Mouse (Mus musculus): ENCODE measurements at regions not wholly inside any gene's neighbourhood (a gene's known extent, or its start where the extent isn't known, plus 50 kb on each side); places are given as distances from the start of the nearest gene placed in this dataset.
"Not testable (repeated sequence)": the region's sequence is repeated elsewhere in the genome, so short reads cannot be mapped to it uniquely, and the experiment has no call there.

GRCm38 (mm10) chr12:80055894-80056293 lies 56.9 kb downstream of the Zfp36l1 start:
- not testable (repeated sequence) for H3K27ac ChIP-seq (ENCODE audit: insufficient read depth, low read depth, low read length); H3K4me3 ChIP-seq (ENCODE audit: insufficient read depth, low read length)
- H3K4me1 ChIP-seq (ENCODE audit: control insufficient read depth, insufficient read depth, low read length) = peaks cover 24% of the 10 kb centered on the region

GRCm38 (mm10) chr12:80055394-80055793 lies 57.4 kb downstream of the Zfp36l1 start:
- Histone ChIP-seq H3K4me1 (ENCODE audit: control insufficient read depth, insufficient read depth, low read length) (peaks cover 19% of the 10 kb centered on the region), H3K27ac (ENCODE audit: insufficient read depth, low read depth, low read length) (no peak overlapping the region), H3K4me3 (ENCODE audit: insufficient read depth, low read length) (no peak overlapping the region)
- no peak for TF ChIP-seq POLR2A (IDR thresholded peaks at IDR 0.05; ENCODE audit: borderline replicate concordance, low read depth, low read length)
- no peak for TF ChIP-seq CTCF (IDR thresholded peaks at IDR 0.05; ENCODE audit: low read depth, low read length)

DNA sequence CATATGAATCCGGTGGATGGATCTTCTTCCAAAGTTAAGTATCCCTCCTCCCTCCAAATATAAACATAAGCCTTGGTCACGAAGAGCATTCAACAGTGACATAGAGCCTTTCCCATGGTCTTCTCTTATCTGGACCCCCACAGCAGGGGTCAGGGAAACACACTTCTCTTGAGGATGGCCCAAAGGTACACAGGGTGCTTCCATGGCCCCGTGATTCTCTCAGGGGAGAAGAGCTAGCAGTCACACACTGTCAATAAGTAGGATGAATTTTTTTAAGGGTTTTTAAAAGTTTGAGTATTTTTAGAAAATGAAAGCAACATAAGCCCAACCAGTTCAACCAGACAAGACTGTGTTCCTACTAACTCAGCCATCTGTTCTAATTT lies 58.2 kb downstream of the Zfp36l1 start:
- H3K4me3 ChIP-seq (ENCODE audit: insufficient read depth, low read length) = no peak overlapping the region
- TF ChIP-seq POLR2A (IDR thresholded peaks at IDR 0.05; ENCODE audit: borderline replicate concordance, low read depth, low read length) (no peak), CTCF (IDR thresholded peaks at IDR 0.05; ENCODE audit: low read depth, low read length) (no peak)
- peaks cover 15% of the 10 kb centered on the region for H3K4me1 ChIP-seq (ENCODE audit: control insufficient read depth, insufficient read depth, low read length)
- H3K27ac ChIP-seq (ENCODE audit: insufficient read depth, low read depth, low read length) = peak overlapping the region; percentile 14; the same call in 1 of the 2 replicates

- TF ChIP-seq POLR2A (IDR thresholded peaks at IDR 0.05; ENCODE audit: borderline replicate concordance, low read depth, low read length) = no peak
- TF ChIP-seq CTCF (IDR thresholded peaks at IDR 0.05; ENCODE audit: low read depth, low read length) = no peak
- Histone ChIP-seq H3K4me3 (ENCODE audit: insufficient read depth, low read length) (no peak overlapping the region), H3K27ac (ENCODE audit: insufficient read depth, low read depth, low read length) (peak overlapping the region; percentile 14; the same call in 1 of the 2 replicates), H3K4me1 (ENCODE audit: control insufficient read depth, insufficient read depth, low read length) (peaks cover 15% of the 10 kb centered on the region)
Observed at GRCm38 (mm10) chr12:80053902-80054654, 58.7 kb downstream of the Zfp36l1 start.

DNA sequence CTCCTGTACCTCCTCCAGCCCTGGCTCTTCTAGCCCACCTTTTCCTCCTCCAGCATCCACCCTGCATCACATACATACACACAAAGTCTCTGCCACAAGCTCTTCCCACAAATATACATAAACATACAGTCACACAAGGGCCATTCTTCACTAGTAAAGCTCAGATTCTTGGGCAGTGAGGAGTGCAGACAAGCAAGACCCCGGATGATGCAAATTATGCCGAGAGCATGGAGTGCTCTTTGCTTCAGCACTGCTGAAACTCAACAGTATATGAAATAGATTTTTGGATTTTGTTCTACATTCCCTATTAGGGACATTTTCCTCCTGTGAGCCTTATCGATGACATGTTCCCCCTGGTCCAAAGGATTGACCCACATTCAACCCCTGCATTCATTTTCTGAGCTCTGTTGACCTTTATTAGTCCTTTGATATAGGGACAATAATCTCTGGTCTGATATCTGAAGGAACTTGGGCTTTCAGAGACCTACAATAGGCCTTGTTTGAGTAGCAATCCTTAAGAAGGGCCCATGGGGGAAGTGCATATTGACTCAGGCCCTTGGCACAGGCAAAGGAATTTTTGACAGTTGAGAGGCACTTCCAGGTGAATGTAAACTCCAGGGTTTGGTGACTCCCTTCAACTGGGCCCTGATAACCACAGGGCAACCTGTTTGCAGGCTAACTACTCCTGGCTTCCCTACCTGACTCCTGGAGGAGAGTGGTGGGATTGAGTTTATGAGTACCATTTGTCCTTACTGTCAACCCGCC lies 64.4 kb downstream of the Zfp36l1 start:
- no peak overlapping the region for H3K4me3 ChIP-seq (ENCODE audit: insufficient read depth, low read length)
- no peak overlapping the region for H3K27ac ChIP-seq (ENCODE audit: insufficient read depth, low read depth, low read length)
- TF ChIP-seq POLR2A (IDR thresholded peaks at IDR 0.05; ENCODE audit: borderline replicate concordance, low read depth, low read length) (no peak), CTCF (IDR thresholded peaks at IDR 0.05; ENCODE audit: low read depth, low read length) (no peak)
- H3K4me1 ChIP-seq (ENCODE audit: control insufficient read depth, insufficient read depth, low read length) = peaks cover 17% of the 10 kb centered on the region

DNA sequence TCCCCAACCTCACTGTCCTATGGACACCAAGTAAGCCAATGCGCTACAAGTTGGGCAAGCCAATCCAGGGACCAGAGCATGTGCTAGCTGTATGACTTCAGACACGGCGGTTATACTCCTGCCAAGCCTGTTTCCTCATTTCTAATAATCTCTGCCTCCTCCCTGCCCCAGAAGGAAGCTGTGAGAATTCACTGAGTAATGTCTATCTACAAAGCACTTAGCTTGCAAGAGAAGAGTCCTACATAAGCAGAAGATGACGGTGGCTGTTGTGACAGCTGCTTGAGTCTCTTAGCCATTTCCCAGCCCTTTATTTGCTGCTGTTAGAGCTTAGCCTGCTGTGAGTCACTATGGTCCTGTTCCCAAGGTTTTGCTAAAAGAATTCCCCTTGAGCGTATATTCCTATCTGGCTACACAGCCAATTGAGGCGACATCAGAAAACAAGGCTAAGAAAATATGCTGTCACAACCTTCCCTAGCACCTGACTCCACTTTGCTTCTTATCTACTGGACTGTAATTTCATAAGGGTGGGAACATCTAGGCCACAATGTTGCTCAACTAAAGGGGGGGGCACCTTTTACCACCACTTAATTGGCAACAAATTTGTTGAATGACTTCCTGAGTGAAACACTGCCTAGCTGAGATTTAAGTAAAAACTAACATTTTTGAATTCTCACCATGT lies 66.0 kb downstream of the Zfp36l1 start:
- Histone ChIP-seq H3K4me3 (ENCODE audit: insufficient read depth, low read length) (no peak overlapping the region), H3K27ac (ENCODE audit: insufficient read depth, low read depth, low read length) (peak overlapping the region; percentile 48), H3K4me1 (ENCODE audit: control insufficient read depth, insufficient read depth, low read length) (peaks cover 19% of the 10 kb centered on the region)
- TF ChIP-seq CTCF (IDR thresholded peaks at IDR 0.05; ENCODE audit: low read depth, low read length) (no peak), POLR2A (IDR thresholded peaks at IDR 0.05; ENCODE audit: borderline replicate concordance, low read depth, low read length) (no peak)

DNA sequence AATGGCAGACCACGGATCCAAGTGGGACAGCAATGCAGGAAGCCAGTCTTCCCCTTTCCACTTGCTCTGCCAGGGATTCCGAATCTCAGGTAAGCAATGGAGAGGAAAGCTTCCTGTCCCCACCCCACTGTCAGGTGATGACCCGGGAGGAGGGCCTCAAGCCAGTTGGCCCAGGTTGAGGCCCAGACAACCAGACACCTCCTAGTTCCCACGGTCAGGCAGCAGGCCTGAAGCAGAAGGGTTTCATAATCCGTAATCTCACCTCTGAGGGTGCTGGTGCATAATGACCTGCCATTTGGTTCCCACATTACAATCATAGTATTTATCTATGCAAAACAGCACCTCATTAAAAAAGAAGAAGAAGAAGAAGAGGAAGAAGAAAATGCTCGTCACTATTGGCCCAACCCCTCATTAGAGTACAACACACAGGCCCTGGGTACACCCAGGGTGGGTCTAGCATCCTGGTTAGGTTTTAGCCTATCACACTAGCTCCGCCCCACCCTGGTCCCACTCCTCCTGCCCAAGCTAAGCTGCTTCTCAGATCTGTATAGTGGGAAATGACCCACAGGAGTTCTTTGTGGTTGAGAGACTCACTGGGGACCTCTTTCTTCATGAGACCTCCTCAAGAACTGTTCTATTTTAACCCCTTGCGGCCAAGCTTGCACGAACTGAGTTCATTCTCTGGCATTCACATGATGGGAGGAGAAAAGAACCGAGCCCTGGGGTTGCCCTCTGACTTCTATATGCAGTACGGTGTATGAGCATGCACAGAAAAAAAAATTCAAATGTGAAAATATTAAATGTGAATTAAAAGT lies 71.1 kb downstream of the Zfp36l1 start:
- TF ChIP-seq POLR2A (IDR thresholded peaks at IDR 0.05; ENCODE audit: borderline replicate concordance, low read depth, low read length) (no peak), CTCF (IDR thresholded peaks at IDR 0.05; ENCODE audit: low read depth, low read length) (no peak)
- Histone ChIP-seq H3K4me3 (ENCODE audit: insufficient read depth, low read length) (no peak overlapping the region), H3K4me1 (ENCODE audit: control insufficient read depth, insufficient read depth, low read length) (peaks cover 7% of the 10 kb centered on the region), H3K27ac (ENCODE audit: insufficient read depth, low read depth, low read length) (no peak overlapping the region)

DNA sequence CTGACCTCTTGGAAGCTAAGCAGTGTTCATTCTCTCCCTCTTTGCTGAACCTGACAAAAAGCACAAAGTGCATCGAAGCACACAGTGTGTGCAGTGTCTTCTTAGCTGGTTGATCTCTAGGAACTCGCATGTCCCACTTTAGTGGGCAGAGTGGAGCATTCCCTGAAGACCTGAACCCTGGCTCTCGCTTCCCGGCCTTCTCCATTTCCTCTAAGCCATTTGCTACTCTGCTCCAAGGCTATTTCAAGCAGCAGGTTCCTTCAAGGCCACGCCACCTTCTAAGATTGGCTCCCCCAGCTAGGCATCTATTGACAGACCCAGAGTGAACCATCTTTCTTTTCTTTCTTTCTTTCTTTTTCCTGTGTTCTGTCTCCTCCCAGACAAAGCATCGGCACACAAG lies 71.8 kb downstream of the Zfp36l1 start:
- TF ChIP-seq POLR2A (IDR thresholded peaks at IDR 0.05; ENCODE audit: borderline replicate concordance, low read depth, low read length) (no peak), CTCF (IDR thresholded peaks at IDR 0.05; ENCODE audit: low read depth, low read length) (no peak)
- Histone ChIP-seq H3K4me1 (ENCODE audit: control insufficient read depth, insufficient read depth, low read length) (peaks cover 4% of the 10 kb centered on the region), H3K4me3 (ENCODE audit: insufficient read depth, low read length) (no peak overlapping the region), H3K27ac (ENCODE audit: insufficient read depth, low read depth, low read length) (no peak overlapping the region)

GRCm38 (mm10) chr12:80040233-80040632 lies 72.6 kb downstream of the Zfp36l1 start:
- Histone ChIP-seq H3K4me3 (ENCODE audit: insufficient read depth, low read length) (no peak overlapping the region), H3K27ac (ENCODE audit: insufficient read depth, low read depth, low read length) (no peak overlapping the region), H3K4me1 (ENCODE audit: control insufficient read depth, insufficient read depth, low read length) (peaks cover 3% of the 10 kb centered on the region; the same call in 1 of the 2 replicates)
- TF ChIP-seq POLR2A (IDR thresholded peaks at IDR 0.05; ENCODE audit: borderline replicate concordance, low read depth, low read length) = no peak
- no peak for TF ChIP-seq CTCF (IDR thresholded peaks at IDR 0.05; ENCODE audit: low read depth, low read length)
